Mouse (Mus musculus): ENCODE measurements around the gene Bptf.
A peak's percentile ranks its signal among the peaks of the same experiment; 100 is the strongest.

- peak; percentile 84 for TF ChIP-seq CTCF (IDR thresholded peaks at IDR 0.05; ENCODE audit: low read depth)
- TF ChIP-seq EP300 (IDR thresholded peaks at IDR 0.05; ENCODE audit: low read depth) = no peak
Measured at GRCm38 (mm10) chr11:107113112-107113511, 18.8 kb downstream of the Bptf start.

Measured in liver, postnatal 0 days (tissue).